Mouse (Mus musculus) central nervous system, embryonic 11.5 days (tissue): ENCODE results near the gene Lrrtm3. TPM values are rescaled to one million over a fixed set of nuclear protein-coding genes. Genes with fewer than 3 reads are reported as not detected.

ENCODE experiments used
- polyA plus RNA-seq: library from polyadenylated mRNA; depleted of rRNA; stranded (reverse); fragments of >200 nt; gene quantifications from 2 replicates; pipeline ENCODE4 v1.2.3, GENCODE M21; 2012; rRNA removed

The Lrrtm3 gene
- 1.9 and 2.1 TPM in 2 replicates for polyA plus RNA-seq

GRCm38 (mm10) chr10:64089680-64090460 lies at the start of gene Lrrtm3:
Gene Lrrtm3, minus strand, starts transcription at chr10:64090277.

GRCm38 (mm10) chr10:63927334-63927733 lies 162.7 kb downstream of the Lrrtm3 start, which contains the start of gene Gm10118:
Gene Gm10118, minus strand, starts transcription at chr10:63927434.

Other genes with a start within 250 kb of the Lrrtm3 start
- 0.05 and 0.06 TPM in 2 replicates for gene Gm10118, start 162.8 kb downstream of the Lrrtm3 start, polyA plus RNA-seq